Mouse (Mus musculus) mouse embryonic stem cell (cell line): ENCODE measurements around the gene Hnrnpd.

Source experiments
- in situ Hi-C, 2 experiments: fragments of 300-500 bp; cut with MboI; formaldehyde crosslinking; loops; 1 replicate in 1 of 2; 3 replicates in 1 of 2; pipeline ENCODE4 v1.14.3; 2019 to 2020; ENCODE audit warnings: low sequenced_read_pairs in 2 of 2, low pct_unique_long_range_greater_than_20kb in 1 of 2, mixed read lengths in 1 of 2; ENCODE audit not compliant: unreplicated experiment in 1 of 2

Hnrnpd gene

GRCm38 (mm10) chr5:99975061-99975460, 3.7 kb downstream of the Hnrnpd start:
- in situ Hi-C loops, result no loop called here

- in situ Hi-C loops, result no loop called here
Measured at GRCm38 (mm10) chr5:99973941-99974340, 4.8 kb downstream of the Hnrnpd start.

DNA sequence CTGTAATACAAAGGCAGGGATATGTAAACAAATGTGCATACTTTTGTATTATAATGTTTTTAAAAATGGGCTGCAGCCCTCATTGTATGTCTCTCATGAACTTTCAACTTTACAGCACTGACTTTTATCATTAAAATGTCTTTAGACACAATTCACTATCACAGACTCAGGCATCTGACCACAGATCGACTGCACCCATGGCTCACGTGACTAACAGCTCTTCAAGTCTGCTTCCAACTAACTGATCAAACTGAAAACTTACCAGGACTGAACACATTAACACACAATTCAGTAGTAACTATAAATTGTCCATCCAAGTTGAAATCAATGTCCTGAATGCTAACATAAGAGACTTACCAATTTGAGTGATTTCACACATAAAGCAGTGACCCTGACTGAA, 18.8 kb downstream of the Hnrnpd start:
- in situ Hi-C loops, result no loop called here

GRCm38 (mm10) chr5:99959236-99959936, 19.4 kb downstream of the Hnrnpd start:
- in situ Hi-C loops, result no loop called here

DNA sequence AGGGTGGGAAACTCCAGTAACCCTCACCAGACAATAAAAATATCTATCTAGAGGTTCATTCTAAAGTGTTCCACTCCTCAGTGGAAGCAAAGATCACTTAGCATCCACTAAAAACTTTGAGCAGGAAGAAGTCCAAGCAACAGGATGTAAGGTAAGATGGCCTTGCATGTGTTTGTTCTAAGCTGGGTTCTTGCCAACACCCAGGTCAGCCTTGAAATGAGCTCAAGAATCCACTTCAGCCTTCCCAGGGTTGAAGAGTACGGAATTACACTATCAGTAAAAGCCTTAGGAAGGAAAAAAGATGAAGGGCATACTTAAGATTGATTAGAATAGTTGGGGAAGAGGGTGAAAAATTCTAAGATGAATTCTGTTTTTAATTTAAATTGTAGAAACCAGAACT, 20.1 kb downstream of the Hnrnpd start:
- in situ Hi-C loops, result no loop called here

GRCm38 (mm10) chr5:99953883-99954282, 24.9 kb downstream of the Hnrnpd start:
- in situ Hi-C loops, result no loop called here

DNA sequence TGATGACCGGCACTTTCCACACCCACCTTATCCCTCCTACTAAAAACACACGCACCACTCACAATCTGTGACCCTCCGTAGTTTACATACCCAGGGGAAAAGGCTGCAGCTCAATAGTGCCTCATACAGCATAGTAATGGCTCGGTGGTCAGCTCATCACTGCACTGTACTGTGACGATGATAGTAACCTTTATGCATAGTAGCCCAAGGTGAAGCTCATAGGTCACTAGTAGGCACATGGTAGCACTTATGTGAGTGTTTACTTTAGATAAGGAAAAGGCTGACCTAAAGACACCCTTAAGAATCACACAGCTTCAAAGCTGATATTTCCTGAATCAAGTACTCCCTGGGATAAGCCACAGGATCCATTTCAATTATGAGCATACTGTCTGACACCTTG, 26.2 kb downstream of the Hnrnpd start:
- in situ Hi-C loops, result no loop called here

GRCm38 (mm10) chr5:99941776-99942502, 36.8 kb downstream of the Hnrnpd start:
- in situ Hi-C loops, result loop anchor here in 1 of 2 experiments (25.0 kb wide), 1 partner anchor 370 kb away; no protein-coding TSS in a partner anchor

- in situ Hi-C loops, result loop anchor here in 1 of 2 experiments (25.0 kb wide), 1 partner anchor 371 kb away; no protein-coding TSS in a partner anchor
Measured at GRCm38 (mm10) chr5:99941273-99941672, 37.5 kb downstream of the Hnrnpd start.

GRCm38 (mm10) chr5:99939440-99939839, 39.3 kb downstream of the Hnrnpd start:
- in situ Hi-C loops, result loop anchor here in 1 of 2 experiments (25.0 kb wide), 1 partner anchor 373 kb away; no protein-coding TSS in a partner anchor

GRCm38 (mm10) chr5:99931910-99932309, 46.8 kb downstream of the Hnrnpd start:
- in situ Hi-C loops, result loop anchor here in 1 of 2 experiments (25.0 kb wide), 1 partner anchor 380 kb away; no protein-coding TSS in a partner anchor

DNA sequence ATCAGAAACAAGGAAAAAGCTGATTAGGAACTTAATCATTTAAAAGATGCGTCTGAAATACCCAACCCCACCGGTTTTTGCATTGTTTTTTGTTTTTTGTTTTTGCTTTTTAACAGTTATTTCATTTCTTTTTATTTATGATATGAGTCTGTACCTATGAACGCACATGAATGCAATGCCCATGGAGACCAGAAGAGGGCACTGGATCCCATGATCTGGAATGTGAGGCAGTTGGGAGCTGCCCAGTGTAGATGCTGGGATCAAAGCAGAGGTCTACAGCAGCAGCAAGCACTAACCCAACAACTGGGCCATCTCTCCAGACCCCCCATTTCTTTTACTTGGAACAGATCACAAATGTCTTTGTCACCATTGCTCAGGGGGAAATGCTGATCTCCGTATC, 50.8 kb downstream of the Hnrnpd start:
- in situ Hi-C loops, result loop anchor here in 1 of 2 experiments (25.0 kb wide), 1 partner anchor 384 kb away; no protein-coding TSS in a partner anchor

- in situ Hi-C loops, result no loop called here
Measured at GRCm38 (mm10) chr5:99922033-99922432, 56.7 kb downstream of the Hnrnpd start.

DNA sequence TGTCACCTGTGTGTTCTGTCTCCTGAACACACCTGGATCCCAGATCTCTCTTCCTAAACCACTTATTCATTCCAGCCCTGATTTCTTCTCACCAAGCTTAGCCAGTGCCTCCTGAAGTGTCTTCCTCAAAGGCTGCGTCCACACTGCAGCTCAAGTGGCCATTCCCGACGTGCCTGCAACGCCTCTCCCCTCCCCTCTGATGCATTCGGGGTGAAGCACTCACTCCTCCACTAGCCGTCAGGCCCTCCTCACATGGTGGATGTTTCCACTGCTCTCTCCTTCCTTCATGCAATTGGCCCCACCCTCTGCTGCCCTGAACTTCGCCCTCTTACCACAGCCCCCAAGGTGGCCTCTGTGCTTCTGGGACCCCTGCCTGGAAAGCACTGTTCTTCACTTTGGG, 63.2 kb downstream of the Hnrnpd start:
- in situ Hi-C loops, result no loop called here

GRCm38 (mm10) chr5:99906181-99906956, 72.4 kb downstream of the Hnrnpd start, which contains the start of gene Vamp9:
Gene Vamp9 (plus strand): TSS chr5:99906254.
- in situ Hi-C loops, result no loop called here
